Mouse (Mus musculus) limb, embryonic 14.5 days (tissue): ENCODE data around the gene Itgb4. TPM values are rescaled to one million over a fixed set of nuclear protein-coding genes. Genes with fewer than 3 reads are reported as not detected.

Experiments used
- ATAC-seq: fragments of 200-750 bp; cut with Nextera tagmentation; 2 replicates; pipeline ENCODE4 v1.8.0; 2017; ENCODE audit warnings: low read depth, moderate number of reproducible peaks, moderate TSS enrichment; ENCODE audit not compliant: low FRiP score
- DNase-seq: peaks from one replicate; pipeline ENCODE4 v3.0.0-alpha.2; 2015; ENCODE audit warnings: low spot score
- H3K27ac ChIP-seq: fragments of 300-500 bp; sonication (generic); replicated peaks from 2 replicates; pipeline ENCODE4 v1.5.1; 2014; ENCODE audit warnings: low read depth, mild to moderate bottlenecking, low read length, moderate library complexity, mixed read lengths
- H3K27me3 ChIP-seq: fragments of 300-500 bp; sonication (generic); 2 replicates; pipeline ENCODE4 v1.6.1; 2014; ENCODE audit warnings: low read length, mixed read lengths; ENCODE audit not compliant: control insufficient read depth, insufficient read depth
- H3K36me3 ChIP-seq: fragments of 300-500 bp; sonication (generic); 2 replicates; pipeline ENCODE4 v1.6.1; 2014; ENCODE audit warnings: mild to moderate bottlenecking, low read length, moderate library complexity, mixed read lengths; ENCODE audit not compliant: control insufficient read depth, insufficient read depth
- H3K4me1 ChIP-seq: fragments of 300-500 bp; sonication (generic); 2 replicates; pipeline ENCODE4 v1.6.1; 2014; ENCODE audit warnings: antibody characterized with exemption, low read length, mixed read lengths; ENCODE audit not compliant: control insufficient read depth, insufficient read depth
- H3K4me2 ChIP-seq: fragments of 300-500 bp; sonication (generic); replicated peaks from 2 replicates; pipeline ENCODE4 v1.6.1; 2014; ENCODE audit warnings: low read depth, mild to moderate bottlenecking, low read length, moderate library complexity; ENCODE audit not compliant: severe bottlenecking
- H3K4me3 ChIP-seq: fragments of 300-500 bp; sonication (generic); replicated peaks from 2 replicates; pipeline ENCODE4 v1.5.1; 2014; ENCODE audit warnings: low read length
- H3K9ac ChIP-seq: fragments of 300-500 bp; sonication (generic); 2 replicates; pipeline ENCODE4 v1.6.1; 2014; ENCODE audit warnings: mild to moderate bottlenecking, low read depth, low read length, moderate library complexity; ENCODE audit not compliant: severe bottlenecking
- H3K9me3 ChIP-seq: fragments of 300-500 bp; sonication (generic); 2 replicates; pipeline ENCODE4 v1.6.1; 2016; ENCODE audit warnings: low read length; ENCODE audit not compliant: control insufficient read depth
- POLR2A ChIP-seq: fragments of 200-500 bp; IDR thresholded peaks from 2 replicates; pipeline ENCODE4 v1.8.0; 2012; ENCODE audit warnings: inconsistent platforms, mild to moderate bottlenecking, moderate library complexity, borderline replicate concordance; ENCODE audit not compliant: insufficient read depth, insufficient read length; ENCODE audit errors: extremely low read depth
- WGBS: fragments of 180-500 bp; shearing (Covaris S2); extraction: QIAGEN DNeasy Blood & Tissue Kit; methylation state at CpG from one replicate; pipeline ENCODE4 v1.1.7; 2014; 5-methylcytosine and 5-hydroxymethylcytosine counted together
- polyA plus RNA-seq, 2 experiments: library from polyadenylated mRNA; depleted of rRNA in 1 of 2; stranded (reverse) in 1 of 2; unstranded in 1 of 2; fragments of >200 nt; fragmentation: Nextera tagmentation in 1 of 2; extraction: Ambion mirVana in 1 of 2; gene quantifications; 2 replicates each; pipeline versions ENCODE4 v1.2.1 to v1.2.3; 2012 to 2014

Gene Itgb4
- polyA plus RNA-seq, 2 experiments, result 11.3 to 12.5 TPM

DNA sequence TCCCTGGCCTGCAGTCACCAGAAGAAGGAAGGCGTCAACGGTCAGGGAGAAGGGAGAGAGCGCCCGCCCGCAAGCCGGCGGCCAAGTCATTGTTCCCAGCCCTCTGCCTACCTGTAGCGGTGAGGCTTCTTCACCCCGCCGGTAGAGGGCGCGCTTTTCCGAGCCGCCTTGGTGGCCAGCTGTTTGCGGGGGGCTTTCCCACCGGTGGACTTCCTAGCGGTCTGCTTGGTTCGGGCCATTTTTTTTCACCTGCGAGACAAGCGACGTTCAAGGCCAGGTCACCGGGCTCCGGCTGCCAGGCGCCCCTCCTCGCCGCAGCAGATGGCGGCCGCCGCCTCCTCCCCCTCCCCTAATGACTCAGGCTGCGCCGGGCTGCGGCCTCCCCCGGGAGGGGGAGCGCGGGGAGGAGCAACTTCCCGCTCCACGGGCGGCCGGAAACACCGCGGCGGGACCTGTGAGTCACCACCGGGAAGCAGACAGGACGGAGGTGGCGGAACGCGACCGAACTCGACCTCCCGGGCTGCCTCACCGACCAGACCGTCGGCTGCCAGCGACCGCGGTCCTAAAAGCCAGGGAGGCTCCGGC is 49.4 kb downstream of the Itgb4 start:
- no peaks in the 10 kb centered on the region for H3K9me3 ChIP-seq
- H3K4me1 ChIP-seq, result peaks cover 8% of the 10 kb centered on the region; the same call in 1 of the 2 replicates
- under 1% methylated on average over 51 of the region's 57 CpGs for WGBS
- peak overlapping the region; percentile 100 for H3K9ac ChIP-seq
- H3K27me3 ChIP-seq, result no peaks in the 10 kb centered on the region
- peaks cover 29% of the 10 kb centered on the region for H3K36me3 ChIP-seq
- peak overlapping the region; percentile 37 for H3K4me2 ChIP-seq
- TF ChIP-seq POLR2A, result no peak
- peak overlapping the region; percentile 98 for H3K27ac ChIP-seq
- DNase-seq, result peak; percentile 70
- peak; percentile 48 for ATAC-seq
- peak overlapping the region; percentile 97 for H3K4me3 ChIP-seq

GRCm38 (mm10) chr11:116024356-116024808 is 49.9 kb downstream of the Itgb4 start:
- WGBS, result 0% methylated on average over 37 of the region's 37 CpGs

GRCm38 (mm10) chr11:116025056-116025845 is 50.7 kb downstream of the Itgb4 start:
- H3K4me3 ChIP-seq, result no peak overlapping the region
- peaks cover 29% of the 10 kb centered on the region for H3K36me3 ChIP-seq
- no peak overlapping the region for H3K27ac ChIP-seq
- H3K27me3 ChIP-seq, result no peaks in the 10 kb centered on the region
- ATAC-seq (no peak), DNase-seq (no peak)
- WGBS, result 89% methylated on average over 3 of the region's 3 CpGs
- H3K4me1 ChIP-seq, result peaks cover 8% of the 10 kb centered on the region
- no peaks in the 10 kb centered on the region for H3K9me3 ChIP-seq
- no peak overlapping the region for H3K4me2 ChIP-seq
- H3K9ac ChIP-seq, result no peak overlapping the region
- no peak for TF ChIP-seq POLR2A

More at GRCm38 (mm10) chr11:116024356-116024808, 49.9 kb downstream of the Itgb4 start:
- TF ChIP-seq POLR2A, result peak; percentile 100
- ATAC-seq (peak; percentile 94), DNase-seq (peak; percentile 99)
- peaks cover 29% of the 10 kb centered on the region for H3K36me3 ChIP-seq
- H3K4me2 ChIP-seq, result 0 out of 2 replicates have a peak overlapping the region, but pooled peaks have one; percentile 37
- H3K27ac ChIP-seq, result peak overlapping the region; percentile 98
- H3K4me1 ChIP-seq, result peaks cover 8% of the 10 kb centered on the region
- H3K9ac ChIP-seq, result peak overlapping the region; percentile 100
- no peaks in the 10 kb centered on the region for H3K9me3 ChIP-seq
- peak overlapping the region; percentile 97 for H3K4me3 ChIP-seq
- no peaks in the 10 kb centered on the region for H3K27me3 ChIP-seq

GRCm38 (mm10) chr11:116027756-116028155 is 53.2 kb downstream of the Itgb4 start, which contains the start of gene H3f3b:
Gene H3f3b, minus strand, starts transcription at chr11:116027962.
- no peak for ATAC-seq
- TF ChIP-seq POLR2A, result no peak
- no peak within 1 kb of the TSS for H3K27ac ChIP-seq
- H3K27me3 ChIP-seq, result no peaks in the 10 kb centered on the region
- 75% methylated on average over 4 of the region's 4 CpGs for WGBS
- no peak within 1 kb of the TSS for H3K4me3 ChIP-seq
- H3K36me3 ChIP-seq, result peaks cover 7% of the 10 kb centered on the region
- peaks cover 8% of the 10 kb centered on the region for H3K4me1 ChIP-seq
- DNase-seq, result no peak
- no peaks in the 10 kb centered on the region for H3K9me3 ChIP-seq
- no peak within 1 kb of the TSS for H3K9ac ChIP-seq
- H3K4me2 ChIP-seq, result no peak within 1 kb of the TSS

GRCm38 (mm10) chr11:116028177-116028865 is 53.8 kb downstream of the Itgb4 start:
- TF ChIP-seq POLR2A, result no peak
- peaks cover 6% of the 10 kb centered on the region for H3K36me3 ChIP-seq
- H3K4me2 ChIP-seq, result no peak overlapping the region
- ATAC-seq (no peak), DNase-seq (no peak)
- no peak overlapping the region for H3K27ac ChIP-seq
- H3K9ac ChIP-seq, result no peak overlapping the region
- H3K9me3 ChIP-seq, result no peaks in the 10 kb centered on the region
- WGBS, result 83% methylated on average over 9 of the region's 9 CpGs
- H3K27me3 ChIP-seq, result no peaks in the 10 kb centered on the region
- H3K4me3 ChIP-seq, result no peak overlapping the region
- peaks cover 8% of the 10 kb centered on the region for H3K4me1 ChIP-seq
